Comparison of ENCODE assay signal across 11 mouse cellular contexts in the genomic region with DNA sequence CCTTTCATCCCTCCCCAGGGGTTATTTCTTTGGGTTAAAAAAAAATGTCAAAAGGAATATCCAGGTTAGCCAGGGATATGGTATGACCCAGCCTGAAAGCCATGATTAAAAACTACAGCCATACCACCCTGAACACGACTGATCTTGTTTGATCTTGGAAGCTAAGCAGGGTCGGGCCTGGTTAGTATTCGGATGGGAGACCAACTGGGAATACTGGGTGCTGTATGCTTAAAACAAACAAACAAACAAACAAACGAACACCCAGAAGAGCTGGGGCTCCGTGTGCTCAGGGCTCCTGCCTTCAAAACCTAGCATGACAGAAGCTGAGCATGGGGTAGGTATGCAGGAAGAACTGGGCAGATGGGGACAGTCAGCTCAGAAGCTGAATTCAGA. TPM values are rescaled to one million over a fixed set of nuclear protein-coding genes. Genes with fewer than 3 reads are reported as not detected.
DNase-seq lines count a peak whose midpoint lies in the region; ATAC-seq and TF ChIP-seq lines count a peak whose summit lies in the region.
"Had no signal": no experiment of that assay in that cellular context is flagged by ENCODE, and none has a peak within 500 bp of the region (broad histone marks: within the 10 kb centered on the region; RNA-seq: fewer than 3 reads in every experiment).

No protein-coding gene starts in this region.

- H3K4me1 ChIP-seq in forebrain, embryonic 10.5 days = peaks cover 59% of the 10 kb centered on the region
- H3K4me1 ChIP-seq in forebrain, embryonic 12.5 days = peaks cover 30% of the 10 kb centered on the region
- peaks cover 78% of the 10 kb centered on the region for H3K4me1 ChIP-seq in liver, embryonic 11.5 days (replicated peaks; ENCODE audit: control insufficient read depth, insufficient read depth, low read length)
- H3K4me1 ChIP-seq in embryonic facial prominence, embryonic 14.5 days (ENCODE audit: control insufficient read depth, insufficient read depth, low read length) = peaks cover 31% of the 10 kb centered on the region
- peaks cover 78% of the 10 kb centered on the region for H3K4me1 ChIP-seq in liver, postnatal 0 days (ENCODE audit: insufficient read depth)

- WGBS in forebrain, embryonic 10.5 days = 81% methylated on average over 5 of the region's 5 CpGs
- 83% methylated on average over 5 of the region's 5 CpGs for WGBS in forebrain, embryonic 12.5 days
- WGBS in liver, embryonic 11.5 days = 52% methylated on average over 5 of the region's 5 CpGs
- 70% methylated on average over 5 of the region's 5 CpGs for WGBS in embryonic facial prominence, embryonic 14.5 days
- 57% methylated on average over 5 of the region's 5 CpGs for WGBS in liver, postnatal 0 days (ENCODE audit: insufficient replicate concordance)

- DNase-seq in forebrain, embryonic 10.5 days (ENCODE audit: extremely low spot score, low spot score) = no peak
- no peak for DNase-seq in liver, embryonic 11.5 days (ENCODE audit: low spot score)
- no peak for DNase-seq in liver
- DNase-seq in embryonic facial prominence, embryonic 14.5 days (ENCODE audit: low spot score) = no peak
- no peak for DNase-seq in liver, postnatal 0 days
- DNase-seq in retina, postnatal 1 day = no peak
- no peak for DNase-seq in cerebellum, adult 11 months
- DNase-seq: cerebellum, postnatal 36 days; kidney, postnatal 25 days had no signal

- peaks cover 5% of the 10 kb centered on the region for H3K36me3 ChIP-seq in forebrain, embryonic 10.5 days (replicated peaks)
- no peaks in the 10 kb centered on the region for H3K36me3 ChIP-seq in forebrain, embryonic 12.5 days (replicated peaks)
- peaks cover 8% of the 10 kb centered on the region; the same call in 1 of the 2 replicates for H3K36me3 ChIP-seq in liver, embryonic 11.5 days (ENCODE audit: control insufficient read depth, insufficient read depth, low read length)
- H3K36me3 ChIP-seq in embryonic facial prominence, embryonic 14.5 days (ENCODE audit: control insufficient read depth, insufficient read depth, low read length) = peaks cover 12% of the 10 kb centered on the region
- H3K36me3 ChIP-seq in liver, postnatal 0 days (replicated peaks; ENCODE audit: insufficient read depth, low read length) = peaks cover 11% of the 10 kb centered on the region

- no peak for TF ChIP-seq CTCF in liver, postnatal 0 days (IDR thresholded peaks at IDR 0.05; ENCODE audit: low read depth)

- H3K4me3 ChIP-seq in forebrain, embryonic 10.5 days = no peak overlapping the region
- H3K4me3 ChIP-seq in forebrain, embryonic 12.5 days (replicated peaks) = no peak overlapping the region
- H3K4me3 ChIP-seq in liver, embryonic 11.5 days (ENCODE audit: low read depth, low read length) = peak overlapping the region; percentile 72
- H3K4me3 ChIP-seq in embryonic facial prominence, embryonic 14.5 days (ENCODE audit: low read depth, low read length) = no peak overlapping the region
- H3K4me3 ChIP-seq in liver, postnatal 0 days (ENCODE audit: low read depth, low read length) = peak overlapping the region; percentile 59

- H3K9me3 ChIP-seq in forebrain, embryonic 10.5 days = no peaks in the 10 kb centered on the region
- H3K9me3 ChIP-seq in forebrain, embryonic 12.5 days = no peaks in the 10 kb centered on the region
- no peaks in the 10 kb centered on the region for H3K9me3 ChIP-seq in liver, embryonic 11.5 days (ENCODE audit: control insufficient read depth, low read length)
- H3K9me3 ChIP-seq in embryonic facial prominence, embryonic 14.5 days (ENCODE audit: control insufficient read depth, low read length) = no peaks in the 10 kb centered on the region
- H3K9me3 ChIP-seq in liver, postnatal 0 days (ENCODE audit: low read length) = no peaks in the 10 kb centered on the region

- no peak for TF ChIP-seq EP300 in liver, postnatal 0 days (IDR thresholded peaks at IDR 0.05; ENCODE audit: low read depth)

- no peak overlapping the region for H3K4me2 ChIP-seq in forebrain, embryonic 12.5 days
- H3K4me2 ChIP-seq in liver, embryonic 11.5 days = peak overlapping the region; percentile 97
- H3K4me2 ChIP-seq in embryonic facial prominence, embryonic 14.5 days (ENCODE audit: low read depth, low read length) = peak overlapping the region; percentile 80; the same call in 1 of the 2 replicates
- peak overlapping the region; percentile 76 for H3K4me2 ChIP-seq in liver, postnatal 0 days (ENCODE audit: low read depth, low read length)

- no peak for ATAC-seq in forebrain, embryonic 12.5 days (ENCODE audit: low FRiP score)
- no peak for ATAC-seq in liver, embryonic 11.5 days (replicated peaks; ENCODE audit: low FRiP score)
- no peak for ATAC-seq in embryonic facial prominence, embryonic 14.5 days (ENCODE audit: low read depth)
- ATAC-seq in liver, postnatal 0 days = no peak
- ATAC-seq: forebrain, embryonic 14.5 days had no signal

- H3K9ac ChIP-seq in forebrain, embryonic 12.5 days = no peak overlapping the region
- peak overlapping the region; percentile 96 for H3K9ac ChIP-seq in liver, embryonic 11.5 days (ENCODE audit: low read depth, low read length)
- H3K9ac ChIP-seq in embryonic facial prominence, embryonic 14.5 days (ENCODE audit: low read depth, low read length) = 0 out of 2 replicates have a peak overlapping the region, but pooled peaks have one; percentile 87
- peak overlapping the region; percentile 81 for H3K9ac ChIP-seq in liver, postnatal 0 days (replicated peaks)

- peaks cover 33% of the 10 kb centered on the region for H3K27me3 ChIP-seq in forebrain, embryonic 10.5 days (ENCODE audit: poor library complexity, severe bottlenecking)
- H3K27me3 ChIP-seq in forebrain, embryonic 12.5 days = peaks cover 26% of the 10 kb centered on the region
- no peaks in the 10 kb centered on the region for H3K27me3 ChIP-seq in liver, embryonic 11.5 days (replicated peaks; ENCODE audit: control insufficient read depth, insufficient read depth, low read length)
- no peaks in the 10 kb centered on the region for H3K27me3 ChIP-seq in embryonic facial prominence, embryonic 14.5 days (replicated peaks; ENCODE audit: control insufficient read depth, insufficient read depth, low read length)
- H3K27me3 ChIP-seq in liver, postnatal 0 days (ENCODE audit: insufficient read depth, low read length) = no peaks in the 10 kb centered on the region

- H3K27ac ChIP-seq in forebrain, embryonic 10.5 days = peak overlapping the region; percentile 59; the same call in 1 of the 2 replicates
- H3K27ac ChIP-seq in forebrain, embryonic 12.5 days = no peak overlapping the region
- peak overlapping the region; percentile 99 for H3K27ac ChIP-seq in liver, embryonic 11.5 days (ENCODE audit: low read depth, low read length)
- 0 out of 2 replicates have a peak overlapping the region, but pooled peaks have one; percentile 85 for H3K27ac ChIP-seq in embryonic facial prominence, embryonic 14.5 days (replicated peaks; ENCODE audit: low read depth, low read length)
- peak overlapping the region; percentile 99 for H3K27ac ChIP-seq in liver, postnatal 0 days (ENCODE audit: low read depth)

RNA-seq across cellular contexts. Expression of a gene that starts 3.8 kb away (rescaled TPM):
- 218 and 236 TPM in 2 replicates for polyA plus RNA-seq in forebrain, embryonic 10.5 days (2016; fragmentation: Nextera tagmentation; extraction: Ambion mirVana)
- polyA plus RNA-seq in forebrain, embryonic 12.5 days (2016; fragmentation: Nextera tagmentation; extraction: Ambion mirVana) = 245 and 250 TPM in 2 replicates
- polyA plus RNA-seq in liver, embryonic 11.5 days (2014; fragmentation: Nextera tagmentation; extraction: Ambion mirVana) = 218 and 233 TPM in 2 replicates
- 242 and 262 TPM in 2 replicates for polyA plus RNA-seq in embryonic facial prominence, embryonic 14.5 days (2014; fragmentation: Nextera tagmentation; extraction: Ambion mirVana)
- polyA plus RNA-seq in liver, postnatal 0 days (2015; fragmentation: Nextera tagmentation; extraction: Ambion mirVana) = 145 and 151 TPM in 2 replicates

RNA-seq across cellular contexts. Expression of a gene that starts 3.8 kb away (rescaled TPM):
- polyA plus RNA-seq in forebrain, embryonic 10.5 days (2016; fragmentation: Nextera tagmentation; extraction: Ambion mirVana) = 3.7 and 4.3 TPM in 2 replicates
- 3.0 and 3.6 TPM in 2 replicates for polyA plus RNA-seq in forebrain, embryonic 12.5 days (2016; fragmentation: Nextera tagmentation; extraction: Ambion mirVana)
- polyA plus RNA-seq in liver, embryonic 11.5 days (2014; fragmentation: Nextera tagmentation; extraction: Ambion mirVana) = 34.0 and 35.4 TPM in 2 replicates
- 12.9 and 15.3 TPM in 2 replicates for polyA plus RNA-seq in embryonic facial prominence, embryonic 14.5 days (2014; fragmentation: Nextera tagmentation; extraction: Ambion mirVana)
- polyA plus RNA-seq in liver, postnatal 0 days (2015; fragmentation: Nextera tagmentation; extraction: Ambion mirVana) = 16.1 and 17.5 TPM in 2 replicates

RNA-seq across cellular contexts. Expression of a gene that starts 3.8 kb away (rescaled TPM):
- 20.5 and 20.8 TPM in 2 replicates for polyA plus RNA-seq in forebrain, embryonic 10.5 days (2016; fragmentation: Nextera tagmentation; extraction: Ambion mirVana)
- 20.4 and 20.5 TPM in 2 replicates for polyA plus RNA-seq in forebrain, embryonic 12.5 days (2016; fragmentation: Nextera tagmentation; extraction: Ambion mirVana)
- 33.7 and 37.2 TPM in 2 replicates for polyA plus RNA-seq in liver, embryonic 11.5 days (2014; fragmentation: Nextera tagmentation; extraction: Ambion mirVana)
- 55.7 and 65.8 TPM in 2 replicates for polyA plus RNA-seq in embryonic facial prominence, embryonic 14.5 days (2014; fragmentation: Nextera tagmentation; extraction: Ambion mirVana)
- polyA plus RNA-seq in liver, postnatal 0 days (2015; fragmentation: Nextera tagmentation; extraction: Ambion mirVana) = 34.6 TPM in 2 replicates

RNA-seq across cellular contexts. Expression of a gene that starts 11.6 kb away (rescaled TPM):
- polyA plus RNA-seq in forebrain, embryonic 10.5 days (2016; fragmentation: Nextera tagmentation; extraction: Ambion mirVana) = 228 and 249 TPM in 2 replicates
- polyA plus RNA-seq in forebrain, embryonic 12.5 days (2016; fragmentation: Nextera tagmentation; extraction: Ambion mirVana) = 277 and 278 TPM in 2 replicates
- 432 and 467 TPM in 2 replicates for polyA plus RNA-seq in liver, embryonic 11.5 days (2014; fragmentation: Nextera tagmentation; extraction: Ambion mirVana)
- polyA plus RNA-seq in embryonic facial prominence, embryonic 14.5 days (2014; fragmentation: Nextera tagmentation; extraction: Ambion mirVana) = 325 and 390 TPM in 2 replicates
- polyA plus RNA-seq in liver, postnatal 0 days (2015; fragmentation: Nextera tagmentation; extraction: Ambion mirVana) = 642 and 691 TPM in 2 replicates

RNA-seq across cellular contexts. Expression of a gene that starts 37.5 kb away (rescaled TPM):
- polyA plus RNA-seq in forebrain, embryonic 10.5 days (2016; fragmentation: Nextera tagmentation; extraction: Ambion mirVana) = 3.0 and 3.8 TPM in 2 replicates
- polyA plus RNA-seq in forebrain, embryonic 12.5 days (2016; fragmentation: Nextera tagmentation; extraction: Ambion mirVana) = 2.1 and 2.8 TPM in 2 replicates
- polyA plus RNA-seq in liver, embryonic 11.5 days (2014; fragmentation: Nextera tagmentation; extraction: Ambion mirVana) = 6.8 and 7.0 TPM in 2 replicates
- polyA plus RNA-seq in embryonic facial prominence, embryonic 14.5 days (2014; fragmentation: Nextera tagmentation; extraction: Ambion mirVana) = 5.4 and 5.6 TPM in 2 replicates
- 42.0 and 44.9 TPM in 2 replicates for polyA plus RNA-seq in liver, postnatal 0 days (2015; fragmentation: Nextera tagmentation; extraction: Ambion mirVana)

Comparison
In these comparisons a context has a peak if more than half of its experiments do, and no peak if none do; other contexts are left out.
1. H3K4me3 ChIP-seq: peak in liver, embryonic 11.5 days (single experiment) and liver, postnatal 0 days (single experiment); none in forebrain, embryonic 10.5 days (single experiment), forebrain, embryonic 12.5 days (single experiment) and embryonic facial prominence, embryonic 14.5 days (single experiment).